Mouse (Mus musculus) embryonic facial prominence, embryonic 14.5 days (tissue): ENCODE results near the gene Lsamp. TPM values are rescaled to one million over a fixed set of nuclear protein-coding genes. Genes with fewer than 3 reads are reported as not detected.

ENCODE experiments used
- ATAC-seq: fragments of 200-750 bp; cut with Nextera tagmentation; 2 replicates; pipeline ENCODE4 v1.8.0; 2017; ENCODE audit warnings: low read depth, moderate number of reproducible peaks, moderate TSS enrichment
- DNase-seq: peaks from one replicate; pipeline ENCODE4 v3.0.0-alpha.2; 2015; ENCODE audit warnings: low spot score
- H3K27ac ChIP-seq: fragments of 300-500 bp; sonication (generic); replicated peaks from 2 replicates; pipeline ENCODE4 v1.5.1; 2014; ENCODE audit warnings: low read depth, mild to moderate bottlenecking, low read length, moderate library complexity
- H3K27me3 ChIP-seq: fragments of 300-500 bp; sonication (generic); replicated peaks from 2 replicates; pipeline ENCODE4 v1.6.1; 2014; ENCODE audit warnings: low read length; ENCODE audit not compliant: control insufficient read depth, insufficient read depth
- H3K36me3 ChIP-seq: fragments of 300-500 bp; sonication (generic); 2 replicates; pipeline ENCODE4 v1.6.1; 2014; ENCODE audit warnings: low read length, mixed read lengths; ENCODE audit not compliant: control insufficient read depth, insufficient read depth
- H3K4me1 ChIP-seq: fragments of 300-500 bp; sonication (generic); 2 replicates; pipeline ENCODE4 v1.6.1; 2014; ENCODE audit warnings: antibody characterized with exemption, low read length; ENCODE audit not compliant: control insufficient read depth, insufficient read depth
- H3K4me2 ChIP-seq: fragments of 300-500 bp; sonication (generic); 2 replicates; pipeline ENCODE4 v1.6.1; 2014; ENCODE audit warnings: low read depth, mild to moderate bottlenecking, low read length, moderate library complexity, mixed read lengths
- H3K4me3 ChIP-seq: fragments of 300-500 bp; sonication (generic); 2 replicates; pipeline ENCODE4 v1.5.1; 2014; ENCODE audit warnings: low read depth, mild to moderate bottlenecking, low read length
- H3K9ac ChIP-seq: fragments of 300-500 bp; sonication (generic); 2 replicates; pipeline ENCODE4 v1.6.1; 2014; ENCODE audit warnings: low read depth, mild to moderate bottlenecking, low read length, moderate library complexity, mixed read lengths
- H3K9me3 ChIP-seq: fragments of 300-500 bp; sonication (generic); 2 replicates; pipeline ENCODE4 v1.6.1; 2016; ENCODE audit warnings: low read length; ENCODE audit not compliant: control insufficient read depth
- WGBS: fragments of 180-500 bp; shearing (Covaris S2); extraction: QIAGEN DNeasy Blood & Tissue Kit; methylation state at CpG from one replicate; pipeline ENCODE4 v1.1.7; 2014; 5-methylcytosine and 5-hydroxymethylcytosine counted together
- polyA plus RNA-seq: library from polyadenylated mRNA; unstranded; fragments of >200 nt; fragmentation: Nextera tagmentation; extraction: Ambion mirVana; gene quantifications from 2 replicates; pipeline ENCODE4 v1.2.1, GENCODE M21; 2014

Lsamp gene
- polyA plus RNA-seq, 1 experiment from 2014 or later = 8.9 TPM

DNA sequence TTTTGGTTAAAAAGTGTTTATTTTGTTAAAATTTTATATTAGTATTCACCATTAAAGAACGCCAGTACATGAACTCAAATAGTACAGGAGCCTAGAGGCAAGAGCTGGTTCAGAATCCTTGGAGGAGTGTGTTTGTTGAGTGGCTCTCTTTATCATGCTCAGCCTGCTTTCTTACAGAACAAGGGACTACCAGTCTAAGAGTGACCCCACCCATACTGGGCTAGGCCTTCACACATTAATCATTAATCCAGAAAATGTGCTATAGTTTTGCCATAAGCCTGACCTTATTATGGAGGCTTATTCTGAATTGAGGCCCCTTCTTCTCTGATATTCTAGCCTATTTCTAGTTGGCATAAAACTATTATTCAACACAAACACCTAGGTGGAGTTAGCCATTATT lies 52.6 kb downstream of the Lsamp start:
- Histone ChIP-seq H3K9ac (no peak overlapping the region), H3K27me3 (no peaks in the 10 kb centered on the region), H3K4me3 (no peak overlapping the region), H3K36me3 (no peaks in the 10 kb centered on the region), H3K27ac (no peak overlapping the region), H3K4me2 (no peak overlapping the region), H3K9me3 (no peaks in the 10 kb centered on the region), H3K4me1 (no peaks in the 10 kb centered on the region)
- DNase-seq = no peak
- ATAC-seq = no peak
- 97% methylated on average over 1 of the region's 1 CpGs for WGBS

DNA sequence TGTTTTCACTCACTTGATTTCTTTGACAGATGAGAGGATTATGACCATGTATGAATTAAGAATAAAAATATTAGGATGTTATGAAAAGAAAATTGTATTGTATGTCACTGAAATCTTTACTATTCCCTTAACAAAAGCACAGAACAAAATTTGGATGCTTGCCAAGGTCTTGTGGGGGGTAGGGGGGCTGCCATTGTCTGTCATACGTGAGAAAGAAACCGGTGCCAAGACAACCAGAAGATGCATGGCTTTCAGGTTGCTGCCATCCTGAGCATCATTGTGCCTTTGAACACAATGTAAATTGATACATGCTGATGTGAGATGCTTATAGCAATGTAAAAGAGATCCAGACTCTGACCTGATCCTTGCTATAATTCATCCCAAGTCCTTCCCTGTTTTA lies 75.4 kb downstream of the Lsamp start:
- Histone ChIP-seq H3K27ac (no peak overlapping the region), H3K27me3 (no peaks in the 10 kb centered on the region), H3K4me3 (no peak overlapping the region), H3K9ac (no peak overlapping the region), H3K36me3 (no peaks in the 10 kb centered on the region), H3K9me3 (no peaks in the 10 kb centered on the region), H3K4me2 (no peak overlapping the region), H3K4me1 (no peaks in the 10 kb centered on the region)
- DNase-seq (no peak), ATAC-seq (no peak)
- 66% methylated on average over 2 of the region's 2 CpGs for WGBS

DNA sequence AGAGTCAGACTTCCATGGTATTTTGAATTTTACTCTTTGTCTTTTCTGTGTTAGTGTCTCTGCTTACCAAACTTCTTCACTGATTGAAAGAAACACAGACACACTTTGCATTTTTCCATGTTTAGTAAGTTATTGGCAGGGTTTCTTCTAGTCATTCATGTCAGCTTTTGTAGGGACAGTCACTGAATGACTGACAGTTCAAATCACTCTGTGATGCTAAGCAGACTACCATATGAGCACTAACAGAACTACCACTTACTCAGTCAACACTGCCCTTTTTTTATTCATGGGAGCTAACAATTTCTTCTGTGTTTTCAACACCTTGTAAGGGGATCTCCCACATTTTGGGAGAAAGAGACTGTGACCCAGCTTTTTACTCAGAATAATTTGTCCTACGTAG lies 75.8 kb downstream of the Lsamp start:
- H3K36me3 ChIP-seq = no peaks in the 10 kb centered on the region
- H3K9ac ChIP-seq = no peak overlapping the region
- ATAC-seq = no peak
- no peak overlapping the region for H3K4me3 ChIP-seq
- no peaks in the 10 kb centered on the region for H3K4me1 ChIP-seq
- DNase-seq = no peak
- H3K27me3 ChIP-seq = no peaks in the 10 kb centered on the region
- no peaks in the 10 kb centered on the region for H3K9me3 ChIP-seq
- WGBS = 50% methylated on average over 1 of the region's 1 CpGs
- no peak overlapping the region for H3K4me2 ChIP-seq
- no peak overlapping the region for H3K27ac ChIP-seq

DNA sequence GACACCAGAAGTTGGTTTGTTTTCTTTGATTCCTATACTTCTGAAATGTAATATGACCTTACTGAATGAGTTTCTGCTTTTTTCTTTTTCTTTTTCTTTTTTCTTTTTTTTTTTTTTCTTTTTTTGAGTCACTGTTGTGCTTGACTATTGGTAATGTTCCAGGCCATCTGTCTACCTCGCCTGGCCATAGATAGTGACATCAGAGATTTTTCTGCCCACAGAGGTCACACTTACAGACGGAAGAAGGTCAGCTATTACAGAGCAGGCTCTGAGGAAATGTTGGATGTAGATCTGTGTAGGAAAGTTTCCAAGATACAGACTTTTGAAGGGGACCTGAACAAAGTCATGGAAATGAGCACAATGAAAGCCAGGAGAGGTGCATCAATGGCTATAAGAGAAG lies 76.3 kb downstream of the Lsamp start:
- Histone ChIP-seq H3K9me3 (no peaks in the 10 kb centered on the region), H3K27ac (no peak overlapping the region), H3K27me3 (no peaks in the 10 kb centered on the region), H3K4me2 (no peak overlapping the region), H3K4me1 (no peaks in the 10 kb centered on the region), H3K36me3 (no peaks in the 10 kb centered on the region), H3K4me3 (no peak overlapping the region), H3K9ac (no peak overlapping the region)
- DNase-seq (no peak), ATAC-seq (no peak)
- 45% methylated on average over 2 of the region's 2 CpGs for WGBS

DNA sequence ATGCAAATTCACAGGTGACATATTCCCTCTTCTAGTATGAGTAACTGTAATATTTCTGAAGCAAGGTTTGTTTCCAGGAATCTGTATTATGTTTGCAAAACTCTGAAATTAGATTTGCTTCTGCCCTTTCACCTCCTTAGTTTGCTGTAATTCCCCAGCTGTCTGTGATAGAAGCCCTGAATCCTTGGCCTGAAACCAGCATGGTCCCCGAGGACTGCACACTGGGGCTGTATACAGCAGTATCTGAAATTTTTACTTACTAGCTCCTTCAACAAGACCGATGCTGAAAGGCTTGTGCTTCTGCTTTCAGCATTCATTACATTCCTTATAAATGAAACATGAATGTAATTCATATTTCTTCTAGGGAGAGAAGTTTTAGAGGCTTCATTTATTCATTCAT lies 91.4 kb downstream of the Lsamp start:
- peak; percentile 39 for DNase-seq
- H3K36me3 ChIP-seq = no peaks in the 10 kb centered on the region
- no peaks in the 10 kb centered on the region for H3K27me3 ChIP-seq
- no peak overlapping the region for H3K4me2 ChIP-seq
- H3K27ac ChIP-seq = no peak overlapping the region
- 43% methylated on average over 2 of the region's 2 CpGs for WGBS
- no peak overlapping the region for H3K4me3 ChIP-seq
- ATAC-seq = no peak
- H3K4me1 ChIP-seq = no peaks in the 10 kb centered on the region
- no peaks in the 10 kb centered on the region for H3K9me3 ChIP-seq
- H3K9ac ChIP-seq = no peak overlapping the region

DNA sequence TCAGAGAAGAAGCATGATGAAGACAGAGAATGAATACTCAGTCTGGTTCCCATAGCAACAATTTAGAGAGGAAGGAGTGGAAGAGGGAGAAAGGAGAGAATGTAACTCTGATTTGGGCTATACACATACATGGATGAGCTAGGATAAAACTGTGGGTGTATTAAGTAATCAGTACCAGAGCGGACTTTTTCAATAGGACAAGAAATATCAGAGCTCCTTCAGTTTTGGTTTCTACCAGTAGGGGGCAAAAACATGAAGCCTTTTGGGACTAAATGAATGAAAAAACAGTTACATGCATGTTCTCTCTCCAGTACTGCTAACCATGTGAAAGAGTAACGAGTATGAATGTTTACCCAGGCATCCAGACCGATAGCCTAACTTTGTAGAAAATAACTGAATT lies 96.1 kb downstream of the Lsamp start:
- H3K4me1 ChIP-seq = no peaks in the 10 kb centered on the region
- H3K4me3 ChIP-seq = no peak overlapping the region
- no peak for ATAC-seq
- DNase-seq = no peak
- H3K36me3 ChIP-seq = no peaks in the 10 kb centered on the region
- H3K9ac ChIP-seq = no peak overlapping the region
- H3K27ac ChIP-seq = no peak overlapping the region
- H3K27me3 ChIP-seq = no peaks in the 10 kb centered on the region
- no peak overlapping the region for H3K4me2 ChIP-seq
- H3K9me3 ChIP-seq = no peaks in the 10 kb centered on the region
- 66% methylated on average over 3 of the region's 3 CpGs for WGBS

DNA sequence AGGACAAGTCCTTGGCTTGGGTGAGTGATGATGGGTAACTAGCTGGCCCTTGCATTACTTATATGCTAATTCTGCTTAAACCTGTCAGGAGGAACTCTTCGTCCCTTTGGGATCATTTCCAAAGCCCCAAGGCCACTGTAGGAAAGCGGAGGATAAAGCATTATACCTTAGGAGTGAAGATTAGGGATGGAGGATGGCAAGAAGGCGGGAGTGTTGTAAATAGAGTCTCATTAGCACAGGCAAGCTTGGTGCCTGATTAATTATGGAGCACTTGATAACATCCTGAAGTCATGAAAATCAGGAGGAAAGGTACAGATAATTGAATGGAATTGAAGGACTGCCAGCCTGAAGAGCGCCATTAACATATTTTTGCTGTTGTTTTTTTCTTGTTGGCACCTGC lies 120.2 kb downstream of the Lsamp start:
- H3K4me3 ChIP-seq = no peak overlapping the region
- no peak for ATAC-seq
- H3K9me3 ChIP-seq = no peaks in the 10 kb centered on the region
- H3K27ac ChIP-seq = no peak overlapping the region
- H3K27me3 ChIP-seq = no peaks in the 10 kb centered on the region
- no peak overlapping the region for H3K4me2 ChIP-seq
- WGBS = 66% methylated on average over 4 of the region's 4 CpGs
- H3K9ac ChIP-seq = no peak overlapping the region
- no peaks in the 10 kb centered on the region for H3K36me3 ChIP-seq
- no peak for DNase-seq
- H3K4me1 ChIP-seq = no peaks in the 10 kb centered on the region

DNA sequence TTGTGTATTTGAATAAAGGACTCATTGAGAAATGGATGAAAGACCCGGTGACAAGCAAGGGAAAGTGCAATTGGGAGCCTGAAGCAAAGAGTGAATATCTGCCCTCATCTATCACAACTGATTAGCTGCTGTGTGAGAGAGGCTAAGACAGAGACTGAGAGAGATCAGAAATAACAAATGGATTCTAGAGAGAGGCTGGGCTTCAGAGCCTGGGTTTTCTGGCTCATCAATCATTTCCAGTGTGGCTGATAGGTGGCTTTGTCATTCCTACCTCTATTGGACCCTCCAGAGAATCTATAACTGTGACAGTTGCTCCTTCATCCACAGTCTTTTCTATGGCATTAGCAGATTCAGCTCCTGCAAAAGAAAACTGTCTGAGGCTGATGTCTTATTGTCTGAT lies 198.8 kb downstream of the Lsamp start:
- WGBS = 47% methylated on average over 1 of the region's 1 CpGs
- no peak for DNase-seq
- no peak overlapping the region for H3K4me2 ChIP-seq
- H3K36me3 ChIP-seq = no peaks in the 10 kb centered on the region
- H3K27me3 ChIP-seq = no peaks in the 10 kb centered on the region
- no peak overlapping the region for H3K9ac ChIP-seq
- no peak overlapping the region for H3K4me3 ChIP-seq
- H3K4me1 ChIP-seq = no peaks in the 10 kb centered on the region
- H3K27ac ChIP-seq = no peak overlapping the region
- no peaks in the 10 kb centered on the region for H3K9me3 ChIP-seq
- ATAC-seq = no peak

DNA sequence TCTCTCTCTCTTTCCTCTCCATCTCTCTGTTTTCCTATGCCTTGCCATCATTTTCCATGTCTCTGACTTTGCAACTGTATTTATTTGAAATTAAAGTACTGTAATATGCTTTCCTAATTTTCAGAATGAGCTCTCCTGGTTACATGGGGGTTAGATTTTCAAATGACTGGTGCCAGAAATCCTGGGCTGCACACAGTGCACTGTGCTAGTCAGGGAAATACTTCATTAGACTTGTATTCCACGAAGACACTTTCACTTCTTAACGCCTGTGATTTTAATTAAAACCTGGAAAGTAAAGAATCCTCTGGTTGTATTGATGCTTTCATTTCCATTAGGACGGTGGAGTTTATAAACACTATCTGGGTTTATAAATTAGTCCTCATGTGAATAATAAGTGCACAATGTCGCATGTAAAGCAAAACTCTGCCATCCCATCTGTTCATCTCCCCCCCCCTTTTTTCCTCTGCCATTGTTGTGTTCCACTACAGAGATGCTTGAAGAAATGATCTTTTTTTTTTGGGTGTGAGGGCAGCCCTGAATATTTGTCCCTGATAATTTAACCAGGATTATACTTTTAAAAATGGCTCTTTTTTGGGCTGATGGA lies 203.9 kb downstream of the Lsamp start:
- DNase-seq = no peak

More for the DNA sequence above, 203.9 kb downstream of the Lsamp start:
- no peaks in the 10 kb centered on the region for H3K27me3 ChIP-seq
- WGBS = 68% methylated on average over 4 of the region's 4 CpGs
- no peaks in the 10 kb centered on the region for H3K9me3 ChIP-seq
- no peak for ATAC-seq
- no peak overlapping the region for H3K4me2 ChIP-seq
- no peaks in the 10 kb centered on the region for H3K4me1 ChIP-seq
- H3K9ac ChIP-seq = no peak overlapping the region
- no peak overlapping the region for H3K4me3 ChIP-seq
- H3K36me3 ChIP-seq = no peaks in the 10 kb centered on the region
- no peak overlapping the region for H3K27ac ChIP-seq
